Mouse (Mus musculus) 416B (cell line): ENCODE results near the gene Srsf9.
"Not testable (repeated sequence)": the region's sequence is repeated elsewhere in the genome, so short reads cannot be mapped to it uniquely, and the experiment has no call there.

Experiments
- DNase-seq: peaks from one replicate; pipeline ENCODE4 v3.0.0; 2011; ENCODE audit warnings: low read depth

Srsf9 gene

GRCm38 (mm10) chr5:115326875-115327609 lies at the start of gene Srsf9:
Gene Srsf9, plus strand, starts transcription at chr5:115327177.
- DNase-seq = peak; percentile 96

DNA sequence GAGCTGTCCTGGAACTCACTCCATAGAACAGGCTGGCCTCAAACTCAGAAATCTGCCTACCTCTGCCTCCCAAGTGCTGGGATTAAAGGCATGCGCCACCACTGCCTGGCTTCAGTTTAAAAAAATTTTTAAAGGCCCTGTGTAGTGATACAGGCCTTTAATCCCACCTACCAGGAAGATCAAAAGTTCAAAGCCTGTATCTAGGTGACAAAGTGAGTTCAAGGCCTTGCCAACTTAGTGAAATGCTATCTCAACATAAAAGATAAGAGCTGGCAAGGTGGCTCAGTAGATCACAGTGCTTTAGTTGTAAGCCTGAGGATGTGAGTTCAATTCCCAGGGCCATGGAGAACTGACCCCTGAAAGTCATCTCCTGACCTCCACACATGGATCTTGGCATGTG lies 48.9 kb upstream of the Srsf9 start:
- DNase-seq = no peak

GRCm38 (mm10) chr5:115278785-115279184 lies 48.2 kb upstream of the Srsf9 start:
- no peak for DNase-seq

DNA sequence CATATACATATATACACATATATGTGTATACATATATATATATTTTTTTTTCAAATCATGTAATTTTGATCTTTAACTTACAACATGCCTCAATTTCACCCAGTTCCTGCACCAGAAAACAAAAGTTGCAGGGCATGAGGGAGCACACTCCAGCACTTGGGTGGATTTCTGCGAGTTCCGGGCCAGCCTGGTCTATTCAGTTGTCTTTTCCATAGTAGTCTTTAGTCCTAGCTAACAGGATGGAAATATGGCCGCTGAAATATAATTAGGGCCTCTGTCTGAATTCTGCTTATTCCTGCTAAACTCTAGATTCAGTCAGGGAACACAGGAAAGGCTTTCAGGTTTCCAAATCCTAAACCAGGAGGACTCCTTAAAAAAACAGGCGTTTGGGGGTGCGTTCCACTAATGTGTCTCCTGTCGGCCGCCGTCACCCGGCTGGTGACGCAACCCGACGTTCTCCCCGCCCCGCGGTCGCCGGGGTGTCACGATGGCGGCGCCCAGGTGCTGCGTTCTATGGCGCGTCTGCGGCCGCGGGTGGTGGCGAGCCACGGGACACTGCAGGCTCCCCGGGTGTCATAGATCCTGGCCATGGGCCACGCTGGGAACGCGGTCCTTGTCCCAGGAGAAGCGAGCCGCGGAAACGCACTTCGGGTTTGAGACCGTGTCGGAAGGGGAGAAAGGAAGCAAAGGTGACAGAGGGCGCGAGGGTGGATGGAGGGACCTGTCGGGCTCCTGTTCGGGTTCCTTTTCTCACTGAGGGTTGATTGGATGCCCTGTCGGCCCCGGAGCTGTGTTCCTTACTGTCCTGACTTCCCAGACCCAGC lies 47.5 kb upstream of the Srsf9 start, which contains the start of gene Coq5:
TSS of gene Coq5 (plus strand) at position 441 of the 824 bp plus-strand sequence.
- DNase-seq = peak; percentile 77

- DNase-seq = peak; percentile 50
Measured at GRCm38 (mm10) chr5:115280050-115280687, 46.8 kb upstream of the Srsf9 start.

- DNase-seq = peak; percentile 64
Measured at GRCm38 (mm10) chr5:115284735-115285134, 42.2 kb upstream of the Srsf9 start.

DNA sequence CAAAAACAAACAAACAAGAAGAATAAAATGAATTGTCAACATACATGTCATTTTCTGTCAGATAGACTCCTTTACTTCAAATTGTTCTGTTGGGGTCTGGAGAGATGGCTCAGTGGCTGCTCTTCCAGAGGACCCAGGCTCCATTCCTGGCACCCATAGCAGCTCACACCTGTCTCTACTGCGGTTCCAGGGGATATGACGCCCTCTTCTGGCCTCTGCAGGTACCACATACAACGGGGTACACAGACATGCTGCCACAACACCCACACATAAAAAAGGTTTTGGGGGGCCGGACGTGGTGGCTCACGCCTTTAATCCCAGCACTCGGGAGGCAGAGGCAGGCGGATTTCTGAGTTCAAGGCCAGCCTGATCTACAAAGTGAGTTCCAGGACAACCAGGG lies 32.8 kb upstream of the Srsf9 start:
- DNase-seq = no peak

DNA sequence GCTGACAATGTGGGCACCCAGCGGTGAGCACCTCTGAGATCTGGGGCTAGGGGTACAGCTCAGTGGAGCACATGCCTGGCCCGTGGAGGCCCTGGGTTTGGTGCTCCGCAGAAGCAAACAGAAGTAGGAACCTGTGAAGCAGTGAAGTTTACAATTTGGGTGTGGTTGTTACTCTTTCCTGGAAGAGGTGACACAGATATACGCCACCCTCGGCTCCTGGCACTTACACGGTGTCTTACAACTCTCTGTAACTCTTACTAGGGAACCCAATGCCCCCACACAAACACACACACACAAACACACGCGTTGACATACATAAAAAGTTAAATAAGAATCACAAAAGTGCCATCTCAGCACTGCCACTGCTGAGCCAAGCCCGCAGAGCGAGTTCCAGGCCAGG lies 30.6 kb upstream of the Srsf9 start:
- DNase-seq = no peak

DNA sequence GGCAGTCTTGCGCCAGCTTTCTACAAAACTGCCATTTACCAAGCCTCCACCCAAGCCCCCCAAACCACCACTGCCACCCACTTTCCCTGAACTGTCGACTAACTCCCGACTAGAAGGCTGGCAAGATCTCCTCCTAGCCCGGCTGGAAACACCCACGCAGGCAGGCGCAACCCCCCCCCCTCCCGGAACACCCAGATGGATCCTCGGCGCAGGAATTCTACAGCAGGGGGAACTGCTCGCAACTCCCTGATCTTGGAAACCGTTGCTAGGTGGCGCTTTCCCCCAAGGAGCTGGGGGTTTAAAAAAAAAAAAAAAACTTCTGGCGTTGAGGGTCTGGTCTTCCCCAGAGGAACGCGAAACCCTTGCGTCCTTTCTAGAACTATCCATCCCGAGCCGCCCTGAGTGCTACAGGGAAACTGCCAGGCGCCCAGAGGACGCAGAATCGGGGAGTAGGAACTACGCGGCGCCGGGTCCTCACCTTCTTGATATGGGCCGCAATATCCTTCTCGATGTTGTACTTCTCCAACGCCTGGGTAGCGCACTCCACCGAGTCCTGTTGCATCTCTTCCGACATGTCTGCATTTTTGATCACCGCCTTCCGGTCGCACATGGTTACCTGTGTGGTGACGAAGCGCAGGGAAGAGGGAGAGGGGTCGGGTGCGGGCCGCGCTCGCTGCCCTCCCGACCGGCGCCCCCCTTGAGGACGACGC lies 26.8 kb upstream of the Srsf9 start:
- DNase-seq = peak; percentile 68

DNA sequence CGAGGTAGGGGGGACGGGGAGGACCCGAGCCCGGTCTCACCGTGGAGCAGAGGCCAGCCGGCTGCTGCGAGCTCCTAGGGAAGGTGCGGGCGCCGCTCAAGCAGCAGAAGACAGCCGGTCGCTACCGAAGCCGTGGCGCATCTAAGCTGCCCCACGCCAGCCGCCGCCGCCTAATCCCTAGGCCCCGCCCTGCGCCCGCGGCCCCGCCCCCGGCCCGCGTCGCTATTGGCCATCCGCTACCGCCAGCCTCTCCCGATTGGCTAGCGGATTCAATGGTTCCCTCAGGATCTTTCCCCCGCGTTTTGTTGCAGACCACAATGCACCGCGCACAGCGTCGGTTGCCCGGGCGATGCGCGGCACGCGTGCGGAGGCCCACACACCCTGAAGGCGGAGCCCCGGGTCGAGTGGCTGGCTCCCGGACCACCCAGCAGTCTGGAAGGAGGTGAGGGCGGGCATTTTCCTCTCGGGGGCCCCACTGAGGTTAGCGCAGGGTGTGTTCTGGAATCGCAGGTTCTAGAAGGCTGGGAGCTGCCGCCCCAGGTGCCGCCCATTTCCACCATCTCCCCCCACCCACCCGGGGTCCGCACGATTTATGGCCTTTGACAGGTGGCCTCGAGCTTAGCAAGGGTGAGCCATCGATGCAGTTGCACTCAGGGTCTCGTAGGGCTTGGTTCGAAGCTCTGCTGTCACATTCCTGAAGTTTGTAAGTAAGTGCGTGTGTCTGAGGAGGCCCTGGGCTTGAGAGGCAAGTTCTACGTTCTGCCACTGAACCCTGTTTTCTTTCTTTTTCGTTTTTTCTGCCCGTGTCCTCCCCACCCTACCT lies 26.0 kb upstream of the Srsf9 start, which contains the start of gene Dynll1:
TSS of gene Dynll1 (minus strand) at position 208 of the 823 bp plus-strand sequence.
- peak; percentile 98 for DNase-seq

DNA sequence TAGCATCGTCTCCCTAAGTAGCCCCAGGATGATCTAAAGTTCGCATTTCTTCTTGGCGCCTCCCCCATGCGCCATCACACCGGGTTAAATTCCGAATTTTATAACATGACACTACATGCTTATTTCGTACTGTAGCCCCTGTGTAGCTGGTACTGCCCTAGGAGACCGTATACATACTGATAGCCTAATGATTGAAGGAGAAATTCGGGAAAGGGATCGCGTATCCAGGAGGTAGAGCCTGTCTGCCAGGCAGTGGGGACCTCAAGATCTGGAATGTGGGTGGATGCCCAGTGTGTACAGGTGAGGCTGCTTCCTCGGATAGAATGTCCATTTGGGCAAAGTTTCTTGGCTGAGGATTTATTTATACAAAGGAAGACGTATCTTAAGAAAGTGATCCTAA lies 25.4 kb upstream of the Srsf9 start:
- no peak for DNase-seq

- DNase-seq = not testable (repeated sequence)
Measured at GRCm38 (mm10) chr5:115302190-115302589, 24.8 kb upstream of the Srsf9 start.

DNA sequence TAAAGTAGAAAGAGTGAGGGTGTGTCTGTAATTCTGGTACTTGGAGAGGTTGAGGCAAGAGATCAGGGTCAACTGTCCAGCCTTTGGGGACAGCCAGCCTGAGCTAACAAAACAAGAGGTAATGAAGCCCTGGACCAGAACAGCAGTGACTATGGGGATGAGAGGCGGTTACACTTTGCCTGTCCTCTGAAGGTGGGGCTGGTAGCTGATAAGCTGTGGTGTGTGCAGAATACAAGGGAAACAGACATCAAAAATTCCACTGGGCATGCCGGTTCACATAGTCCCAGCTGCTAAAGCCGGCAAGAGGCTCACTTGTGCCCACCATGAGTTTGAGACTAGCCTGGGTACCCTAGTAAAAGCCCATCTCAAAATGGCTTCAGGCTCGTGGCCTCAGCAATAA lies 14.6 kb upstream of the Srsf9 start:
- no peak for DNase-seq

DNA sequence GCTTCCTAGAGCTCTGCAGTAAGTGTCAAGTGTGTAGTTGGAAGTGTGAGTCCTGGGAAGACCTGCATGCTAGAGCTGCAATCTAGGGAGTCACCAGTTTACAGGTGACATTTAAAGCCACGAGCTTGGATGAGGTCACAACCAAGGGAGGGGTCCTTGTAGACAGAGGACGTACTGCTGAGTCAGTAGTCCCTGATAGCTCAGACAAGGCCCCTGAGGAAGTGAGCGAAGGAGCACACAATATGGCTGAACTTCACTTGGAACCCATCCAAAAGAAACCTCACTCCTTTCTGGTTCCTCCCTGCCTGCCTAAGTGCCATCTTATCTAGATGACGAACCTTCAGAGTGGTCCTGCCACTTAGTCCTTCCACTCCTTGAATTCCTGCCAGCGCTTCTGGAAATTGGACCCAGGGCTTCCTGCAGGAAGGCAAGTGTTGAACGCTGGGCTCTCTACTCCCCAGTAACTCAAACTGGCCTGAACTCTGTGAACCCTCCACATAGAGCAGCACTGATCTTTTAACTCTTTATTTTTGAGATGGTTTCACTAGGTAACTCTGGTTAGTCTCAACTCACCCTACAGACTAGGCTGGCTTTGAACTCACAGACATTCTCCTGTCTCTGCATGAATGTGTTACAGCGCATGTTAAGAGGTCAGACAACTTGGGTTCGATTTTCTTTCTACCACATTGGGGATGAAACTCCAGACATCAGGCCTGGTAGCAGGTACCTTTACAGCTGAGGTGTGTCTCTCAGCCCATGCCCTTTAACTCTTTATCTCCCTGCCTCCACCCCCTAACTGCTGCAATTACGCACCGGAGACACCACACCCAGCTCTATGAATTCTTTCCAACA lies 13.9 kb upstream of the Srsf9 start:
- peak; percentile 88 for DNase-seq

DNA sequence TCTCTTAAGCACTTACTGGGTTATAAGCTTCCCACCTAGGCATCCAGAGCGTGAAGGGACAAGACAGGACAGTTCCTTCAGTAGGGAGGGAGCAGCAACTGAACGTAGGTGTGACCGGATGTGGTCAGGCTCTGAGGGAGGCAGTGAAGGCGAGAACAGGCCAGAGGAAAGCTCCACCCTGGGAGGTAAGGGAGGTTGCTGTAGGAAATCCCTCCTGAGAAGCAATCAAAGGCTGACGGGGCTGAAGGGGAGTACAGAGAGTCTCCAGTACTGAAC lies 13.4 kb upstream of the Srsf9 start:
- DNase-seq = no peak

DNA sequence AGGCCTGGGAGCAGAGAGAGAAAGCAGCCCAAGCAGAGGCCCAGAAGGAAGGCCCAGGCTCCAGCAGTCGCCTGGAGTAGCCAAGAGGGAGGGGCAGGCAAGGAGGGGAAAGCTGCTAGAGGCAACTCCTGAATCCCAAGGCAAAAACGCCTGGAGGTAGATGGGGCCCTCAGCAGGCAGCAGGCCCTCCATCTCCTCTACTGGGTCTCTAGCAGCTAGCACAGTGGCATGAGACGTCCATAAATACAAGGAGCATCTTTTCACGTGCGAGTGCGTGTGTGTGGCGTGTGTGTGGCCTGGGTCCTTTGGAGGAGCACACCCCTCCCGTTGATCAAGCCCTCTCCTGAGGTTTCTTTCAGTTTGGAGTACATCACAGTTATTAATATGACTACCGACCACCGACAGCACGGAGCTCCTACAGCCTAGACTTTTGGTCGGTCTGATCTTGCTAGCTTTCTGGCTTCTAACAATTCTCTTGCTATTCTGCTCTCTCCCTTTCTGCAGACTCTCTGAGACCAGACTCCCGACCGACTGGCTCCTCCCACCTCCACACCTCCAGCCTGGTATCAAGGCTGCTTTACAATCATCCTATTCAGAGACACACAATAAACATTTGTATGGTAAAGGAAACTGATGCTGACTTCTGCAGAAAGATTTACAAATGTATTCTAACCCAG lies 9.9 kb upstream of the Srsf9 start:
- no peak for DNase-seq

DNA sequence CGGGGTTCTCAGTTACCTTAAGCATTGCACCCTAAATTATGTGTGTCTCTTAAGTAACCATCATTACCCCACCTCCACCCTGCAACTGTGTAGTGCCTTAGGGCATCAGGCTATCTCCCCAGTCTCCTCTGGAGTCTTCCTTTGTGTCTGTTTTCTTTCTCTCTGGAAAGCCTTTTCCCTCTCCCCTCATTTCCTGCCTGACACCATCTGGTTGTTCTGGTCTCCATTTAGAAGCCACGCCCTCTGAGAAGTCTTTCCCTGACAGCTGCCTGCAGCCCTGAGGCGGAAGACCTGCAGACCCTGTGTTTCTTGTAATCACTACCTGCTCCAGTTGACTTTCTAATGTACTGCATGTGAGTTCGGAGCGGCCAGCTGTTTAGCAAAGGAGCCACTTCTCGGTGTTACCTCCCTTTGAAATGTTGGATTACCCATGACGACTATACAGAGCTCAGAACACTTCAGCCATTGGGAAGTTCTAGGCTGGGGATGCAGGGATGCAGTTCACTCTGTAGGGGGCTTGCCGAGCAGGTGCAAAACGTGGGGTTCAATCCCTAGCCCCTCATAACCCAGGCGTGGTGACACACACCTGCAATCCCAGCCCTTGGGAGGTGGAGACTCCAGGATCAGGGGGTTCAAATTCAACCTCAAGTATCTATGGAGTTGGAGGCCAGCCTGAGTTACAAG lies 9.2 kb upstream of the Srsf9 start:
- DNase-seq = no peak

- peak; percentile 92 for DNase-seq
Measured at GRCm38 (mm10) chr5:115319004-115319940, 7.7 kb upstream of the Srsf9 start.
